Mouse (Mus musculus) ES-E14 (cell line): Measurements from ENCODE around the gene Kat6b. TPM values are rescaled to one million over a fixed set of nuclear protein-coding genes. Genes with fewer than 3 reads are reported as not detected.

Source experiments
- DNase-seq: peaks from one replicate; pipeline ENCODE4 v3.0.0-alpha.2; 2013; ENCODE audit warnings: low read depth, low spot score
- H3K27ac ChIP-seq: 2 replicates; pipeline ENCODE4 v1.5.1; 2012; ENCODE audit warnings: low read depth, mild to moderate bottlenecking, low read length, moderate library complexity, mixed read lengths; ENCODE audit not compliant: poor library complexity, insufficient read depth, severe bottlenecking
- H3K36me3 ChIP-seq: 2 replicates; pipeline ENCODE4 v1.6.1; 2012; ENCODE audit warnings: mild to moderate bottlenecking, low read length, moderate library complexity, mixed read lengths; ENCODE audit not compliant: control insufficient read depth, poor library complexity, insufficient read depth, severe bottlenecking
- H3K4me1 ChIP-seq, 2 experiments: fragments of 150-350 bp in 1 of 2; sonication (generic) in 1 of 2; 2 replicates each; pipeline ENCODE4 v1.6.1; 2012; ENCODE audit warnings: low read length in 2 of 2, mild to moderate bottlenecking in 1 of 2, mixed read lengths in 1 of 2; ENCODE audit not compliant: control insufficient read depth in 2 of 2, insufficient read depth in 2 of 2, poor library complexity in 1 of 2
- H3K4me3 ChIP-seq, 2 experiments: fragments of 150-350 bp in 1 of 2; sonication (generic) in 1 of 2; 2 replicates each; pipeline ENCODE4 v1.5.1; 2012; ENCODE audit warnings: low read length in 2 of 2, low read depth in 1 of 2, mild to moderate bottlenecking in 1 of 2, mixed read lengths in 1 of 2; ENCODE audit not compliant: insufficient read depth in 1 of 2, poor library complexity in 1 of 2, severe bottlenecking in 1 of 2
- H3K9ac ChIP-seq: 2 replicates; pipeline ENCODE4 v1.6.1; 2012; ENCODE audit warnings: low read depth, mild to moderate bottlenecking, low read length, mixed read lengths; ENCODE audit not compliant: poor library complexity, insufficient read depth, severe bottlenecking
- H3K9me3 ChIP-seq: fragments of 150-350 bp; sonication (generic); 2 replicates; pipeline ENCODE4 v1.6.1; 2012; ENCODE audit warnings: low read depth, mild to moderate bottlenecking, low read length; ENCODE audit not compliant: control insufficient read depth, insufficient read depth
- CHD2 ChIP-seq: IDR thresholded peaks from 2 replicates; pipeline ENCODE4 v1.6.1; 2014; ENCODE audit warnings: mild to moderate bottlenecking, low read depth, low read length, inconsistent platforms
- HCFC1 ChIP-seq: IDR thresholded peaks from 2 replicates; pipeline ENCODE4 v1.6.1; 2012; ENCODE audit warnings: low read length, inconsistent platforms, borderline replicate concordance; ENCODE audit not compliant: insufficient read depth
- MAFK ChIP-seq: IDR thresholded peaks from 2 replicates; pipeline ENCODE4 v1.6.1; 2014; ENCODE audit warnings: mild to moderate bottlenecking, low read depth, low read length, inconsistent platforms; ENCODE audit not compliant: insufficient read depth
- ZC3H11A ChIP-seq: IDR thresholded peaks from 2 replicates; pipeline ENCODE4 v1.6.1; 2012; ENCODE audit warnings: low read depth, mild to moderate bottlenecking, inconsistent platforms, low read length, borderline replicate concordance
- ZNF384 ChIP-seq: IDR thresholded peaks from 2 replicates; pipeline ENCODE4 v1.6.1; 2012; ENCODE audit warnings: low read depth, low read length, inconsistent platforms
- in situ Hi-C, 2 experiments: fragments of 600-800 bp; cut with MboI; formaldehyde crosslinking; loops; one replicate each; pipeline ENCODE4 v1.15.1; 2025; ENCODE audit warnings: low sequenced_read_pairs in 2 of 2, inconsistent platforms in 1 of 2; ENCODE audit not compliant: unreplicated experiment in 2 of 2
- total RNA-seq: library from RNA; depleted of rRNA; stranded (reverse); fragments of 300-350 nt; gene quantifications from 2 replicates; pipeline ENCODE4 v1.2.3, GENCODE M21; 2012; rRNA removed

Kat6b gene
- total RNA-seq, 1 experiment: 172 TPM

DNA sequence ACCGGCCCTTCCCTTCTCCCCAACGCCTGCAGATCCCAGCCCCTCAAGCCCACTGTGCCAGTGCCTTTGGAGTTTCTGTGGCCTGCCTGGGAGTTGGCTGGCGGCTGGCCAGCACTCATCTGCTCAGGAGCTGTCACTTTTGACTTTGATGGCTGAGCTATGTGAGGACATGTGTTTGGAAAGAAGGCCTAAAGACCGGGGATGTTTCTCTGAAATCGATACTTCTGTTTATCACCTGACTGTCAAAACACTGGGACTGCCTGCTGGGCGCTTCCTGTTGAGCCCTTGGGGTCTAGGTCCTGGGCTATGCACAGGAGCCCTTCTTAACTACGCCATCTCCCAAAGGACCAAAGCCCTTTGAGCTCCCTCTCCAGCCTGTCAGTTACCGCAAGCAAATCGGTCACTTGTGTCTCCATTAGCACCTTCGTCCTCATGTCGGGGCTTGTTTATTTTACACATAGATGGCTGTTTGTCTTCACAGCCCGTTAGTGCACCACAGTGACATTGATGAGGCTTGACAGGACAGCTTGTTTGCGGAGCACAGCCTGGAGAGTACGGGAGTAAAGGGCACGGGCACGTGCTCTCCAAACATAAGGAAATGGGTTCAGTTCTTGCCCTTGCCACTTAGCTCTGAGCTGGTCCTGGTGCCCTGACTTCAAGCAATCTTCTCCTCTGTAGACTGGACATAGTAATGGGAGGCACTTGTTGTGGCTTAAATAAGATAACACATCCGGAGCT, 238.6 kb downstream of the Kat6b start:
- H3K36me3 ChIP-seq: no peaks in the 10 kb centered on the region
- in situ Hi-C loops: no loop called here
- H3K9me3 ChIP-seq: no peaks in the 10 kb centered on the region
- H3K9ac ChIP-seq: no peak overlapping the region
- H3K4me3 ChIP-seq: no peak overlapping the region
- no peak overlapping the region for H3K27ac ChIP-seq
- TF ChIP-seq ZC3H11A (no peak), HCFC1 (no peak), ZNF384 (no peak), MAFK (no peak), CHD2 (no peak)
- no peaks in the 10 kb centered on the region for H3K4me1 ChIP-seq
- no peak for DNase-seq

DNA sequence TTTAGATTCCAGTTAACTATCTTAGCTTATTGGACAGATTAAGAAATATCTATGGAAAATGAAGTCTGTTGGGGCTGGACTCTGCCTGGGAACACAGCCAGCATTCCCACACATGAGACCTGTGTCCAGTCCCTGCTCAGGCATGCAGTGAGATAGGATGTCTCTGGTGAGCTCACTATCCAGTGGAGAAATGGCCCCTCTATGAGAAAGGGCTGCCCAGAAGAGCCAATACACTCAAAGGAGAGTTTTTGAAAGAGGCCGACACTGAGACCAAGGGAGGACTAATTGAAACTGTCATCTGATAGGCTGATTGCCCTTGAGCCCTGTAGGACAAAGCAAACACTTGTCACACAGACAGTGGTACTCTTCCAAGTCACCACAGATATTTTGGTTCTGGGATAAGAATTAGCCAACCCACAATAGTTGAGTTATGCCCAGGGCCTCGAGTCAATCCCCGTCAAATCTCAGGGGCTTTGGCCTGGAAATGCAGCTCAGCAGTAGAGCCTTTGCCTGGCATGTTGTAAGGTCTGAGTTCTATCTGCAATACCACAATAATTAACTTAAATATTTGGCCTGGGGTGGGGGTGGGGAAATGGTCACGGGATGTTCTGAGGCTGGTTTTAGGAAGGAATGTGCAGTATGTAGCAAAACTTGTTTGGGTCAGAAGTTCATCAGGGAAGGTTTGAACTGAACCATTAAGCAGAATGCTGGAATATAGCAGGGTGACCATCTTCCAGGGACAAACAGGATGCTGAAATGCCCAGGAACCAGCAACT, 239.4 kb downstream of the Kat6b start:
- Histone ChIP-seq H3K9ac (no peak overlapping the region), H3K27ac (no peak overlapping the region), H3K4me3 (no peak overlapping the region), H3K9me3 (no peaks in the 10 kb centered on the region), H3K36me3 (no peaks in the 10 kb centered on the region), H3K4me1 (no peaks in the 10 kb centered on the region)
- no peak for DNase-seq
- in situ Hi-C loops: no loop called here
- TF ChIP-seq HCFC1: no peak
- TF ChIP-seq ZC3H11A: no peak
- no peak for TF ChIP-seq MAFK
- TF ChIP-seq ZNF384: no peak
- no peak for TF ChIP-seq CHD2

Other genes with a start within 250 kb of the Kat6b start
- gene Dupd1, start 233.1 kb downstream of the Kat6b start, total RNA-seq: not detected in 2 replicates